Mouse (Mus musculus) liver, embryonic 16.5 days (tissue): ENCODE measurements around the gene Mical2. TPM values are rescaled to one million over a fixed set of nuclear protein-coding genes. Genes with fewer than 3 reads are reported as not detected.

Source experiments
- ATAC-seq: fragments of 200-750 bp; cut with Nextera tagmentation; 2 replicates; pipeline ENCODE4 v1.8.0; 2017; ENCODE audit warnings: low read depth, mild to moderate bottlenecking, moderate number of reproducible peaks, moderate library complexity
- H3K27ac ChIP-seq: fragments of 300-500 bp; sonication (generic); 2 replicates; pipeline ENCODE4 v1.5.1; 2014; ENCODE audit warnings: mild to moderate bottlenecking, low read length
- H3K27me3 ChIP-seq: fragments of 300-500 bp; sonication (generic); 2 replicates; pipeline ENCODE4 v1.6.1; 2014; ENCODE audit warnings: low read depth, low read length, mixed read lengths; ENCODE audit not compliant: control insufficient read depth, insufficient read depth
- H3K36me3 ChIP-seq: fragments of 300-500 bp; sonication (generic); 2 replicates; pipeline ENCODE4 v1.6.1; 2014; ENCODE audit warnings: mild to moderate bottlenecking; ENCODE audit not compliant: control insufficient read depth, insufficient read depth
- H3K4me1 ChIP-seq: fragments of 300-500 bp; sonication (generic); 2 replicates; pipeline ENCODE4 v1.6.1; 2014; ENCODE audit warnings: low read depth, low read length, mixed read lengths; ENCODE audit not compliant: control insufficient read depth
- H3K4me2 ChIP-seq: fragments of 300-500 bp; sonication (generic); 2 replicates; pipeline ENCODE4 v1.6.1; 2014; ENCODE audit warnings: low read depth, low read length, mixed read lengths
- H3K4me3 ChIP-seq: fragments of 300-500 bp; sonication (generic); 2 replicates; pipeline ENCODE4 v1.5.1; 2014; ENCODE audit warnings: low read depth, mild to moderate bottlenecking, low read length
- H3K9ac ChIP-seq: fragments of 300-500 bp; sonication (generic); 2 replicates; pipeline ENCODE4 v1.6.1; 2014; ENCODE audit warnings: low read depth, low read length
- H3K9me3 ChIP-seq: fragments of 300-500 bp; sonication (generic); replicated peaks from 2 replicates; pipeline ENCODE4 v1.6.1; 2016; ENCODE audit warnings: low read length; ENCODE audit not compliant: control insufficient read depth
- WGBS: fragments of 180-500 bp; shearing (Covaris S2); extraction: QIAGEN DNeasy Blood & Tissue Kit; methylation state at CpG from one replicate; pipeline ENCODE4 v1.1.7; 2014; ENCODE audit not compliant: insufficient replicate concordance; 5-methylcytosine and 5-hydroxymethylcytosine counted together
- polyA plus RNA-seq: library from polyadenylated mRNA; unstranded; fragments of >200 nt; fragmentation: Nextera tagmentation; extraction: Ambion mirVana; gene quantifications from 2 replicates; pipeline ENCODE4 v1.2.1, GENCODE M21; 2015

The Mical2 gene
- polyA plus RNA-seq, 1 experiment from 2014 or later = 1.9 TPM

GRCm38 (mm10) chr7:112407597-112407996, 181.9 kb downstream of the Mical2 start:
- no peaks in the 10 kb centered on the region for H3K36me3 ChIP-seq
- no peak overlapping the region for H3K9ac ChIP-seq
- H3K4me2 ChIP-seq = no peak overlapping the region
- H3K9me3 ChIP-seq = no peaks in the 10 kb centered on the region
- H3K4me3 ChIP-seq = no peak overlapping the region
- H3K4me1 ChIP-seq = no peaks in the 10 kb centered on the region
- no peak for ATAC-seq
- no peak overlapping the region for H3K27ac ChIP-seq
- no peaks in the 10 kb centered on the region for H3K27me3 ChIP-seq
- WGBS = 74% methylated on average over 7 of the region's 7 CpGs

- Histone ChIP-seq H3K9me3 (no peaks in the 10 kb centered on the region), H3K4me3 (no peak overlapping the region), H3K4me2 (no peak overlapping the region), H3K4me1 (no peaks in the 10 kb centered on the region), H3K36me3 (no peaks in the 10 kb centered on the region), H3K9ac (no peak overlapping the region), H3K27me3 (no peaks in the 10 kb centered on the region), H3K27ac (no peak overlapping the region)
- no peak for ATAC-seq
- 53% methylated on average over 3 of the region's 3 CpGs for WGBS
Measured at GRCm38 (mm10) chr7:112409991-112410390, 184.3 kb downstream of the Mical2 start.

- Histone ChIP-seq H3K9ac (no peak overlapping the region), H3K27ac (no peak overlapping the region), H3K9me3 (no peaks in the 10 kb centered on the region), H3K4me1 (no peaks in the 10 kb centered on the region), H3K4me2 (no peak overlapping the region), H3K27me3 (no peaks in the 10 kb centered on the region), H3K36me3 (no peaks in the 10 kb centered on the region), H3K4me3 (no peak overlapping the region)
- WGBS = 69% methylated on average over 6 of the region's 6 CpGs
- no peak for ATAC-seq
Measured at GRCm38 (mm10) chr7:112413286-112413685, 187.6 kb downstream of the Mical2 start.

- 13% methylated on average over 14 of the region's 14 CpGs for WGBS
- no peak overlapping the region for H3K27ac ChIP-seq
- H3K4me1 ChIP-seq = no peaks in the 10 kb centered on the region
- H3K36me3 ChIP-seq = no peaks in the 10 kb centered on the region
- H3K27me3 ChIP-seq = no peaks in the 10 kb centered on the region
- H3K4me2 ChIP-seq = no peak overlapping the region
- no peak overlapping the region for H3K9ac ChIP-seq
- no peaks in the 10 kb centered on the region for H3K9me3 ChIP-seq
- ATAC-seq = no peak
- H3K4me3 ChIP-seq = no peak overlapping the region
Measured at GRCm38 (mm10) chr7:112416058-112416526, 190.4 kb downstream of the Mical2 start.

- H3K27ac ChIP-seq = no peak overlapping the region
- H3K27me3 ChIP-seq = no peaks in the 10 kb centered on the region
- no peak overlapping the region for H3K4me3 ChIP-seq
- H3K36me3 ChIP-seq = no peaks in the 10 kb centered on the region
- WGBS = 23% methylated on average over 5 of the region's 7 CpGs
- H3K4me2 ChIP-seq = no peak overlapping the region
- no peak for ATAC-seq
- H3K9me3 ChIP-seq = no peaks in the 10 kb centered on the region
- no peak overlapping the region for H3K9ac ChIP-seq
- H3K4me1 ChIP-seq = no peaks in the 10 kb centered on the region
Measured at GRCm38 (mm10) chr7:112416730-112417513, 191.3 kb downstream of the Mical2 start.

- no peaks in the 10 kb centered on the region for H3K4me1 ChIP-seq
- H3K4me3 ChIP-seq = no peak overlapping the region
- no peak for ATAC-seq
- no peaks in the 10 kb centered on the region for H3K27me3 ChIP-seq
- H3K4me2 ChIP-seq = no peak overlapping the region
- H3K36me3 ChIP-seq = no peaks in the 10 kb centered on the region
- WGBS = 60% methylated on average over 4 of the region's 4 CpGs
- H3K27ac ChIP-seq = no peak overlapping the region
- H3K9ac ChIP-seq = no peak overlapping the region
- H3K9me3 ChIP-seq = no peaks in the 10 kb centered on the region
Measured at GRCm38 (mm10) chr7:112417598-112417997, 191.9 kb downstream of the Mical2 start.

- no peak overlapping the region for H3K9ac ChIP-seq
- H3K36me3 ChIP-seq = no peaks in the 10 kb centered on the region
- H3K27ac ChIP-seq = no peak overlapping the region
- H3K9me3 ChIP-seq = no peaks in the 10 kb centered on the region
- no peaks in the 10 kb centered on the region for H3K4me1 ChIP-seq
- no peaks in the 10 kb centered on the region; the same call in 1 of the 2 replicates for H3K27me3 ChIP-seq
- H3K4me2 ChIP-seq = no peak overlapping the region
- no peak overlapping the region for H3K4me3 ChIP-seq
- ATAC-seq = no peak
- 67% methylated on average over 4 of the region's 4 CpGs for WGBS
Measured at GRCm38 (mm10) chr7:112423438-112423837, 197.8 kb downstream of the Mical2 start.

GRCm38 (mm10) chr7:112426811-112427210, 201.2 kb downstream of the Mical2 start:
- H3K27me3 ChIP-seq = no peaks in the 10 kb centered on the region; the same call in 1 of the 2 replicates
- H3K4me2 ChIP-seq = no peak overlapping the region
- no peak overlapping the region for H3K27ac ChIP-seq
- 32% methylated on average over 5 of the region's 5 CpGs for WGBS
- no peaks in the 10 kb centered on the region for H3K36me3 ChIP-seq
- no peak for ATAC-seq
- H3K9ac ChIP-seq = no peak overlapping the region
- H3K4me1 ChIP-seq = no peaks in the 10 kb centered on the region
- H3K9me3 ChIP-seq = no peaks in the 10 kb centered on the region
- no peak overlapping the region for H3K4me3 ChIP-seq

GRCm38 (mm10) chr7:112427357-112428157, 201.9 kb downstream of the Mical2 start, which contains the start of gene Parva:
TSS of gene Parva (plus strand) at chr7:112427505.
- no peaks in the 10 kb centered on the region for H3K9me3 ChIP-seq
- H3K27ac ChIP-seq = peak within 1 kb of the TSS; percentile 34; the same call in 1 of the 2 replicates
- H3K27me3 ChIP-seq = no peaks in the 10 kb centered on the region; the same call in 1 of the 2 replicates
- H3K9ac ChIP-seq = peak within 1 kb of the TSS; percentile 61
- H3K4me1 ChIP-seq = no peaks in the 10 kb centered on the region
- ATAC-seq = no peak
- H3K36me3 ChIP-seq = no peaks in the 10 kb centered on the region
- WGBS = 3% methylated on average over 45 of the region's 49 CpGs
- H3K4me2 ChIP-seq = peak within 1 kb of the TSS; percentile 35
- peak within 1 kb of the TSS; percentile 60 for H3K4me3 ChIP-seq
